Mouse (Mus musculus) adrenal gland, postnatal 10 days (tissue): ENCODE results near the gene Zfp286. TPM values are rescaled to one million over a fixed set of nuclear protein-coding genes. Genes with fewer than 3 reads are reported as not detected.

ENCODE experiments used
- total RNA-seq, 2 experiments: library from RNA; stranded (reverse); gene quantifications; 2 replicates each; pipeline ENCODE4 v1.2.3; 2021

The Zfp286 gene
- total RNA-seq, 2 experiments from 2014 or later, result 3.4 to 5.2 TPM

Other genes with a start within 250 kb of the Zfp286 start
- 1,000 to 10,000 TPM; 1,093 to 1,186 TPM for gene Ubb, start 238.3 kb downstream of the Zfp286 start, total RNA-seq
- gene Trpv2, start 215.0 kb downstream of the Zfp286 start, total RNA-seq, result 1 to 10 TPM; 5.0 to 5.6 TPM
- gene Lrrc75a, start 140.9 kb downstream of the Zfp286 start, total RNA-seq, result 10 to 100 TPM; 28.1 to 29.6 TPM
- gene Mmgt2, start 140.8 kb downstream of the Zfp286 start, total RNA-seq, result 10 to 100 TPM; 23.2 to 28.2 TPM
- gene Zfp287, start 57.6 kb downstream of the Zfp286 start, total RNA-seq, result 1 to 10 TPM; 3.6 to 5.5 TPM
- not detected for gene Gm10428, start 36.4 kb downstream of the Zfp286 start, total RNA-seq
- gene Trim16, start 30.8 kb upstream of the Zfp286 start, total RNA-seq, result 10 to 100 TPM; 14.9 to 19.1 TPM
- gene Fbxw10, start 57.6 kb upstream of the Zfp286 start, total RNA-seq, result under 1 TPM; 0.94 to 0.99 TPM
- 10 to 100 TPM; 34.5 to 35.9 TPM for gene Tvp23b, start 90.0 kb upstream of the Zfp286 start, total RNA-seq
- gene Cdrt4, start 161.7 kb upstream of the Zfp286 start, total RNA-seq, result not detected